Mouse (Mus musculus): ENCODE data around the gene Bank1.

DNA sequence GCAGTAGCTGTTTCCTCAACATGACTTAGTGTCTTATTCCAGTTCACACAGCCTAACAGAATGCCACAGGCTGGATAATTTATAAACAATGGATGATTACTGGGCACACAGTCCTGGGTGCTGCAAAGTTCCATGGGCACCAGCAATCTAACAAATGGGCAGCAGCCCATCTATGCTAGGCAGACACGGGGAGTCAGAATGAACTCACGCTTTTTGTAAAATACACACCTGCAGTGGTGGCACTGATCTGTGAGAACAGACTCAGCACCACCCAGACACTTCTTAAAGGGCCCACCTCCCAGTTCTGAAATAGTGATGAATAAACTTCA, 159.9 kb downstream of the Bank1 start:
- no peak for TF ChIP-seq POLR2A (IDR thresholded peaks at IDR 0.05; ENCODE audit: low read depth, low read length)
- TF ChIP-seq CTCF (conservative IDR thresholded peaks at IDR 0.05; ENCODE audit: insufficient read depth, insufficient read length, low read depth, low read length): no peak

Data from kidney, adult 2 months (tissue).